Mouse (Mus musculus) kidney, postnatal 0 days (tissue): Measurements from ENCODE around the gene Gm19426. TPM values are rescaled to one million over a fixed set of nuclear protein-coding genes. Genes with fewer than 3 reads are reported as not detected.

ENCODE experiments used
- ATAC-seq: fragments of 200-750 bp; cut with Nextera tagmentation; replicated peaks from 2 replicates; pipeline ENCODE4 v1.8.0; 2017; ENCODE audit warnings: low read depth, moderate number of reproducible peaks, moderate TSS enrichment, moderate library complexity; ENCODE audit not compliant: low FRiP score
- DNase-seq: peaks from one replicate; pipeline ENCODE4 v3.0.0-alpha.2; 2016; ENCODE audit warnings: low spot score
- H3K27ac ChIP-seq: fragments of 300-500 bp; sonication (generic); 2 replicates; pipeline ENCODE4 v1.5.1; 2014; ENCODE audit warnings: mild to moderate bottlenecking
- H3K27me3 ChIP-seq: fragments of 300-500 bp; sonication (generic); 2 replicates; pipeline ENCODE4 v1.6.1; 2014; ENCODE audit warnings: low read length, mixed read lengths; ENCODE audit not compliant: insufficient read depth
- H3K36me3 ChIP-seq: fragments of 300-500 bp; sonication (generic); 2 replicates; pipeline ENCODE4 v1.6.1; 2014; ENCODE audit warnings: low read length, mixed read lengths; ENCODE audit not compliant: insufficient read depth
- H3K4me1 ChIP-seq: fragments of 300-500 bp; sonication (generic); replicated peaks from 2 replicates; pipeline ENCODE4 v1.6.1; 2014; ENCODE audit warnings: antibody characterized with exemption, low read length, mixed read lengths; ENCODE audit not compliant: insufficient read depth
- H3K4me2 ChIP-seq: fragments of 300-500 bp; sonication (generic); 2 replicates; pipeline ENCODE4 v1.6.1; 2014; ENCODE audit warnings: mild to moderate bottlenecking, low read length, moderate library complexity, mixed read lengths
- H3K4me3 ChIP-seq: fragments of 300-500 bp; sonication (generic); replicated peaks from 2 replicates; pipeline ENCODE4 v1.5.1; 2014; ENCODE audit warnings: low read depth, low read length
- H3K9ac ChIP-seq: fragments of 300-500 bp; sonication (generic); 2 replicates; pipeline ENCODE4 v1.6.1; 2014; ENCODE audit warnings: low read depth, low read length
- H3K9me3 ChIP-seq: fragments of 300-500 bp; sonication (generic); replicated peaks from 2 replicates; pipeline ENCODE4 v1.6.1; 2016; ENCODE audit warnings: low read length, inconsistent platforms, mixed read lengths
- CTCF ChIP-seq: IDR thresholded peaks from 2 replicates; pipeline ENCODE4 v1.5.1; 2016; ENCODE audit warnings: antibody characterized with exemption, low read depth, mild to moderate bottlenecking, moderate library complexity
- WGBS: fragments of 180-500 bp; shearing (Covaris S2); extraction: QIAGEN DNeasy Blood & Tissue Kit; methylation state at CpG from one replicate; pipeline ENCODE4 v1.1.7; 2014; 5-methylcytosine and 5-hydroxymethylcytosine counted together
- polyA plus RNA-seq: library from polyadenylated mRNA; unstranded; fragments of >200 nt; fragmentation: Nextera tagmentation; extraction: Ambion mirVana; gene quantifications from 2 replicates; pipeline ENCODE4 v1.2.1, GENCODE M21; 2015

The Gm19426 gene
- polyA plus RNA-seq, result 8.7 and 9.3 TPM in 2 replicates

- Histone ChIP-seq H3K4me3 (peak within 1 kb of the TSS; percentile 88), H3K4me1 (peaks cover 32% of the 10 kb centered on the region), H3K27ac (peak within 1 kb of the TSS; percentile 97), H3K36me3 (no peaks in the 10 kb centered on the region), H3K9me3 (no peaks in the 10 kb centered on the region), H3K9ac (peak within 1 kb of the TSS; percentile 89), H3K27me3 (no peaks in the 10 kb centered on the region), H3K4me2 (peak within 1 kb of the TSS; percentile 85)
- ATAC-seq, result peak; percentile 90
- 1% methylated on average over 25 of the region's 25 CpGs for WGBS
- TF ChIP-seq CTCF, result no peak
- peak; percentile 99 for DNase-seq
Observed at GRCm38 (mm10) chr2:84743561-84743960, at the start of gene Gm19426. Gm19426 (minus strand) TSS chr2:84743655.

GRCm38 (mm10) chr2:84793154-84793553 lies 49.7 kb upstream of the Gm19426 start:
- H3K9me3 ChIP-seq, result no peaks in the 10 kb centered on the region
- no peak for TF ChIP-seq CTCF
- WGBS, result 84% methylated on average over 3 of the region's 3 CpGs
- ATAC-seq (no peak), DNase-seq (no peak)
- H3K4me1 ChIP-seq, result no peaks in the 10 kb centered on the region
- H3K27ac ChIP-seq, result no peak overlapping the region
- no peak overlapping the region for H3K4me2 ChIP-seq
- no peak overlapping the region for H3K4me3 ChIP-seq
- H3K9ac ChIP-seq, result no peak overlapping the region
- no peaks in the 10 kb centered on the region for H3K27me3 ChIP-seq
- no peaks in the 10 kb centered on the region for H3K36me3 ChIP-seq

- no peak overlapping the region for H3K4me3 ChIP-seq
- no peaks in the 10 kb centered on the region for H3K4me1 ChIP-seq
- ATAC-seq (no peak), DNase-seq (no peak)
- WGBS, result 72% methylated on average over 3 of the region's 3 CpGs
- H3K4me2 ChIP-seq, result no peak overlapping the region
- TF ChIP-seq CTCF, result no peak
- no peaks in the 10 kb centered on the region for H3K9me3 ChIP-seq
- H3K9ac ChIP-seq, result no peak overlapping the region
- no peaks in the 10 kb centered on the region for H3K36me3 ChIP-seq
- H3K27me3 ChIP-seq, result no peaks in the 10 kb centered on the region
- no peak overlapping the region for H3K27ac ChIP-seq
Observed at GRCm38 (mm10) chr2:84792516-84792915, 49.1 kb upstream of the Gm19426 start.

DNA sequence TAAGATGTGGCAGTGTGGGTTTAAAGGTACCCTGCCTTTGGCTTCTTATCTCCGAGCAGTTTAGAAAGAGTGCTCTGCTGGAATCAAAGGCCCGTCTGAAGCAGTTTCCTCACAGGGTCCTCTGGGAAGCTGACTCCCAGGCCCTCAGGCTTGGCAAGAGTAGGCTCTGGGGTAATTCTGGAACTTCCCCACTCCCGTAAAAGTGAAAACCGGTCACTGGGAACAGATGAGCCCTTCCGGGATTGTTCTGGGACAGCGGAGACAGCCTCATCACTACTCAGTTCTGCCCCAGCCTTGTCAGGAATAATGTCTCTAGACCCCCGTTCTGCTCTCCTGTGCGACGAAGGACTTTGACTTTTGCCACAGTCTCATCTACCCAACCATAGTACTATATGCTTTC lies 47.0 kb upstream of the Gm19426 start:
- no peak for TF ChIP-seq CTCF
- H3K9me3 ChIP-seq, result no peaks in the 10 kb centered on the region
- ATAC-seq, result no peak
- 48% methylated on average over 9 of the region's 9 CpGs for WGBS
- H3K4me2 ChIP-seq, result no peak overlapping the region
- H3K27me3 ChIP-seq, result no peaks in the 10 kb centered on the region
- no peak overlapping the region for H3K9ac ChIP-seq
- DNase-seq, result no peak
- H3K4me1 ChIP-seq, result no peaks in the 10 kb centered on the region
- no peak overlapping the region for H3K4me3 ChIP-seq
- H3K36me3 ChIP-seq, result no peaks in the 10 kb centered on the region
- H3K27ac ChIP-seq, result no peak overlapping the region

- Histone ChIP-seq H3K4me2 (no peak overlapping the region), H3K27me3 (no peaks in the 10 kb centered on the region), H3K27ac (no peak overlapping the region), H3K9ac (no peak overlapping the region), H3K4me3 (no peak overlapping the region), H3K36me3 (no peaks in the 10 kb centered on the region), H3K4me1 (0 out of 2 replicates have a peak, but pooled peaks cover 6% of the 10 kb centered on the region), H3K9me3 (no peaks in the 10 kb centered on the region)
- no peak for ATAC-seq
- DNase-seq, result no peak
- no peak for TF ChIP-seq CTCF
- 66% methylated on average over 3 of the region's 3 CpGs for WGBS
Observed at GRCm38 (mm10) chr2:84788316-84788715, 44.9 kb upstream of the Gm19426 start.

- H3K4me2 ChIP-seq, result no peak overlapping the region
- 0 out of 2 replicates have a peak, but pooled peaks cover 6% of the 10 kb centered on the region for H3K4me1 ChIP-seq
- TF ChIP-seq CTCF, result no peak
- no peak overlapping the region for H3K9ac ChIP-seq
- ATAC-seq (no peak; the same call in 1 of the 2 replicates), DNase-seq (peak; percentile 80)
- no peak overlapping the region for H3K4me3 ChIP-seq
- H3K36me3 ChIP-seq, result no peaks in the 10 kb centered on the region
- WGBS, result 58% methylated on average over 3 of the region's 3 CpGs
- H3K9me3 ChIP-seq, result no peaks in the 10 kb centered on the region
- H3K27ac ChIP-seq, result peak overlapping the region; percentile 75
- no peaks in the 10 kb centered on the region for H3K27me3 ChIP-seq
Observed at GRCm38 (mm10) chr2:84783840-84784566, 40.5 kb upstream of the Gm19426 start.
